Mouse (Mus musculus) gastrocnemius, postnatal 14 days (tissue): ENCODE results near the gene D10Wsu102e. TPM values are rescaled to one million over a fixed set of nuclear protein-coding genes. Genes with fewer than 3 reads are reported as not detected.
"Not testable (repeated sequence)": the region's sequence is repeated elsewhere in the genome, so short reads cannot be mapped to it uniquely, and the experiment has no call there.

Experiments used
- DNase-seq: peaks from one replicate; pipeline ENCODE4 v3.0.0; 2021; ENCODE audit warnings: mixed read lengths
- intact Hi-C: fragments of 180-260 bp; cut with DNase I; formaldehyde crosslinking; loops from one replicate; pipeline ENCODE4 v1.15.1; 2025; ENCODE audit warnings: low total_unique reads
- total RNA-seq, 2 experiments: library from RNA; stranded (reverse); gene quantifications; 2 replicates each; pipeline ENCODE4 v1.2.3; 2021

Gene D10Wsu102e
- total RNA-seq, 2 experiments from 2014 or later = 0.64 to 0.70 TPM

DNA sequence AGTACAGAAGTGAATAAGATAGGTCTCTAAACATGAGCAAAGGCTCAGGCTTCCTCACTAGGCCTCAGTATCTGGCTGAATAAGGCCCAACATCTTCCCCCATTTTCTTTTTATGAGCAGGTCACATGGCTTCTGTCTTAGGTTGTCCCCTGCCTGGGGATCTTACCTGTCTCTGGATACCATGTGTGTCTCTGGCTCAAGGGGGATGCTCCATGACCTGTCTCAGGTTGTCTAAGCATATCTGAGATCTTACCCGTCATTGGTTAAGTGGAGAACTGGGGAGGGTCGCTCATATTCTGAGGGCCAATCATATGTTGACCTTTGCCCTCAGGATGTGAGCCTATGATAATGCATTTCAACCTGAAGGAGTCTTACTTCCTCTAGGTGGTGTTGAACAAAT lies 20.5 kb downstream of the D10Wsu102e start:
- DNase-seq = no peak
- intact Hi-C loops = no loop called here

DNA sequence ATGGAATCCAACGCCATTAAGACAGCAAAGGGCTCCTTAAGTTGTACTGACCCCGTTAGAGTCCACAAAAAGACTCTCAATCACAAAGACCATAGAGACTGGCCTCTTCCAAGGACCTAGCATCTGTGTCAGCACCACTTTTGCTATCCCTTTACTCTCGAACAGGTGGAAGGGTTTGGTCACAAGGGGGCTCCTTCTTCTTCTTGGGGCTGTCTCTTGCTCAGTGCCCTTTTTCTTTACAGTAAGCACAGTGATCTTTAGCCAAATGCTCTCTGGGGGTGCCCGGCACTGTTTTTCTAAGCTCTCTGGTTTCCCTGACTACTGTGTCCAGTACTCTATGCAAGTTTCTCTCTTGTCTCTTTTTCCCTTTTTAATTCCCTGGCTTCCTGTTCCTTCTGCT lies 22.5 kb downstream of the D10Wsu102e start:
- intact Hi-C loops = no loop called here
- DNase-seq = no peak

- DNase-seq = no peak
- intact Hi-C loops = no loop called here
Measured at GRCm38 (mm10) chr10:83382988-83383387, 23.0 kb downstream of the D10Wsu102e start.

- intact Hi-C loops = no loop called here
- no peak for DNase-seq
Measured at GRCm38 (mm10) chr10:83383863-83384262, 23.8 kb downstream of the D10Wsu102e start.

- intact Hi-C loops = no loop called here
- no peak for DNase-seq
Measured at GRCm38 (mm10) chr10:83384456-83385215, 24.6 kb downstream of the D10Wsu102e start.

- intact Hi-C loops = no loop called here
- DNase-seq = no peak
Measured at GRCm38 (mm10) chr10:83385330-83385910, 25.4 kb downstream of the D10Wsu102e start.

DNA sequence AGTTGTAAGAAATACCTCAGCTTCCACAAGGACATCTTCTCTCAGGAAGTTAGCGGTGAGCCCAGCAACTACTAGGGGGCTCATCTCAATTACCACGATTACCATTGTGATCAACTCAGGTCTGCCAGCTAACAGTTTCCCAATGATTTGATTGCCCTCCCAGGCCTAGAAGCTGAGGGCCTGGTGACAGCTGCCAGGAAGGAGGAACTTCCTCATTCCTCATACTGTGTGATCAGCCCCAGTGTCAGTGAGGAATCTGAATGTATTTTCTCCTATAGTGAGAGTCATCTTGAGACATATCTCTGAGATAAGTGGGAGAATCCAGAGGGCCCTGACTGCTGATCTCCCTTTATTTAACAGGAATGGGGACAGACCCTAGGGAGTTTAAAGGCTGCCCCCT lies 37.3 kb downstream of the D10Wsu102e start:
- intact Hi-C loops = no loop called here
- no peak for DNase-seq

GRCm38 (mm10) chr10:83400896-83401295 lies 40.9 kb downstream of the D10Wsu102e start:
- DNase-seq, intact Hi-C loops: not testable (repeated sequence)

- DNase-seq = peak; percentile 13
- intact Hi-C loops = no loop called here
Measured at GRCm38 (mm10) chr10:83405031-83405430, 45.0 kb downstream of the D10Wsu102e start.

DNA sequence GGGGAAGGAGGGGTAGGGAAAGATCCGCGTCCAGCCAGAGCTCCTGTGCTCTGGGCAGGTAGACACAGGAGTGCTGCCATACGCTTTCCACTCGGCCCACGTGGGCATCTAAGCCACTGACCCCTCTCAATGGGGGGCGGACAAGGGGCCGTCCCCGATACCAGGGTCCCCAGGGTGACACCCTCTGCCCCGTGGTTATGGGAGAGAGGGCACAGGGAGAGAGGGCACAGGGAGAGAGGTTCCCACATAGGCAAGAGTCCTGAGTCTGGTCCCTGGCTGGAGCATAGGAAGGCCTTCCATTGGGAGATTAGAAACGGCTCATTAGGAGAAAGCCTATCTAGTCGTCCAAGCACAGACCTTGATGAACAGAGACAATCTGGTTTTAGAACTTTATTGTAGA lies 45.7 kb downstream of the D10Wsu102e start:
- no peak for DNase-seq
- intact Hi-C loops = no loop called here

DNA sequence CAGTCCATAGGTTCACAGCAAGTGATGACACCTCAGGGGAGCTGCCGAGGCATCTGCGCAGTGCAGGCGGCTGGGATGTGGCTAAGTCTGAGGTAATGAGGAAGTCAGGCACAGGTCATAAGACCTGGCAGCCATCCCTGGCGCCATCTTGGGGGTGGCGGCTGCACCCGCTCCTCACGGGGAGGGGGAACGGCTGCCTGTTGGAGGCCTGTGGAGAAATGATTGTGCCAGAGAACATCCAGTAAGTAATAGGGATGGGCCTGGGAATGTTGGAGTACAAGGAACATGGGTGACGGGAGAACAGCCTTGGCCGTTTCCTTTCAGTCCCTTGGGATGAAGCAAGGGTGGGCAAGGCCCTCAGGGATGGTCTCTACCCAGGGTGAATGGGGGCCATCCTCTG lies 47.1 kb downstream of the D10Wsu102e start:
- DNase-seq = no peak
- intact Hi-C loops = no loop called here

- intact Hi-C loops, DNase-seq: not testable (repeated sequence)
Measured at GRCm38 (mm10) chr10:83418466-83418865, 58.4 kb downstream of the D10Wsu102e start.

DNA sequence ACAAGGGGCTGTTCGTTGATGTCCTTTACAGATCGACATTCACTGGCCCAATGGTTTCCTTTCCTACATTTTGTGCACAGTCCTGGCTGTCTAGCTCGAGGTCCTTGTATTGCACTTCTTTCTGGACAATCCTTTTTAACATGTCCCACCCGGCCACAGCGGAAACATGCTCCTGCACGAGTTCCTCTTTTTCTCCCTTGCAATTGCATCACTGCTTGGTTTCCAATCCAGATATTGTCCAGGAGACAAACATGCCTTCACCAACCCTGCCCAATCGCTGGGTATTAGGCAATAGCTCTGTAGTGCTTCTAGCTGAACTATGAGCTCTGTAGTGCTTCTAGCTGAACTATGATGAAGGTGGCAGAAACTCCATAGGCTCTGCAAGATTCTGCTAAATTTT lies 88.6 kb downstream of the D10Wsu102e start:
- DNase-seq = no peak
- intact Hi-C loops = no loop called here

GRCm38 (mm10) chr10:83457531-83457930 lies 97.5 kb downstream of the D10Wsu102e start:
- intact Hi-C loops = no loop called here
- no peak for DNase-seq

GRCm38 (mm10) chr10:83475226-83475625 lies 115.2 kb downstream of the D10Wsu102e start:
- intact Hi-C loops = no loop called here

GRCm38 (mm10) chr10:83477286-83477685 lies 117.3 kb downstream of the D10Wsu102e start:
- intact Hi-C loops = no loop called here
- DNase-seq = no peak

More at GRCm38 (mm10) chr10:83475226-83475625, 115.2 kb downstream of the D10Wsu102e start:
- DNase-seq = no peak

- DNase-seq = no peak
- intact Hi-C loops = no loop called here
Measured at GRCm38 (mm10) chr10:83490506-83490905, 130.5 kb downstream of the D10Wsu102e start.

GRCm38 (mm10) chr10:83497321-83497720 lies 137.3 kb downstream of the D10Wsu102e start:
- intact Hi-C loops = no loop called here

GRCm38 (mm10) chr10:83508962-83509660 lies 149.1 kb downstream of the D10Wsu102e start:
- no peak for DNase-seq
- intact Hi-C loops = no loop called here

More at GRCm38 (mm10) chr10:83497321-83497720, 137.3 kb downstream of the D10Wsu102e start:
- DNase-seq = no peak

DNA sequence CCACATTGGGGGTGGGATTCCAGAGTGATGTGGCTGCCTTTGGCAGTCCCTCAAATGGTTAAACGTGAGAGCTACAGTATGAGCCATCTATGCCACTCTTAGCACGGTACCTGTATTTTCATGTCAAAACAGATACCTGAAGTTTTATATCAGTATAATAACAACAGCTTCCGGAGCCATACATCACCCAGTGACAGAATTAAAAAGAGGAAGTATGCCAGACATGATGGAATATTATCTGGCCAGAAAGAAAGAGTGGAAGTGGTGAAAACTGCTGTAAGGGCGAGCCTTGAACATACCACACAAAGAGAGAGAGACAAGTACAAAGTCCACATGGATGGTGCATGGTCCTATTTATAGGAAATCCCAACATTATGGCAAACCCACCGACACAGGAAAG lies 151.3 kb downstream of the D10Wsu102e start:
- intact Hi-C loops = no loop called here
- no peak for DNase-seq

DNA sequence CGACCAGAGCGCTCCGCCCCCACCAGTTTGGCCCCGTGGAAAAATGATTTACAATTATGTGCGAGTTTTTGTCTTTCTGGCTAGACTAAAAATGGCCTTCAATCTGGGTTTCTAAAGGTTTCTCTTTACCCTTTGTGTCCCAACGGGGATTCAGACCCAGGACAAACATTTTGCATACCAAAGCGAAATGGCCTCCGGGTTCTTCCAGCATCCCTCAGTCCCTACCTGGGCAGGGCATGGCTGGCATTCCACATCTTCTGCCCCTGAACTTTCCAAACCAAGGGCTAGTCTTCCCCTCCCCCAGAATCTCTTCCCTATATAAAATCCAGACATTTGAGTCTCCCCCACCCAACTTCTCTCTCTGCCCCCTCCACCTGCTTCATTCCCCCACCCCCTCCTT lies 153.7 kb downstream of the D10Wsu102e start:
- intact Hi-C loops = no loop called here
- no peak for DNase-seq
